Mouse (Mus musculus) midbrain, embryonic 11.5 days (tissue): ENCODE data around the gene Bco1. TPM values are rescaled to one million over a fixed set of nuclear protein-coding genes. Genes with fewer than 3 reads are reported as not detected.

ENCODE experiments used
- ATAC-seq: fragments of 200-750 bp; cut with Nextera tagmentation; 2 replicates; pipeline ENCODE4 v1.8.0; 2017; ENCODE audit warnings: moderate TSS enrichment, moderate library complexity; ENCODE audit not compliant: low FRiP score
- DNase-seq: peaks from one replicate; pipeline ENCODE4 v3.0.0; 2015; ENCODE audit warnings: low spot score; ENCODE audit errors: missing footprints
- H3K27ac ChIP-seq: fragments of 300-500 bp; sonication (generic); 2 replicates; pipeline ENCODE4 v1.5.1; 2014; ENCODE audit warnings: low read depth, low read length
- H3K27me3 ChIP-seq: fragments of 300-500 bp; sonication (generic); 2 replicates; pipeline ENCODE4 v1.6.1; 2014; ENCODE audit warnings: mild to moderate bottlenecking, low read length, moderate library complexity, mixed read lengths; ENCODE audit not compliant: control insufficient read depth, insufficient read depth
- H3K36me3 ChIP-seq: fragments of 300-500 bp; sonication (generic); 2 replicates; pipeline ENCODE4 v1.6.1; 2014; ENCODE audit warnings: mild to moderate bottlenecking, low read length, moderate library complexity, mixed read lengths; ENCODE audit not compliant: control insufficient read depth, insufficient read depth
- H3K4me1 ChIP-seq: fragments of 300-500 bp; sonication (generic); 2 replicates; pipeline ENCODE4 v1.6.1; 2014; ENCODE audit warnings: low read length; ENCODE audit not compliant: control insufficient read depth, insufficient read depth
- H3K4me2 ChIP-seq: fragments of 300-500 bp; sonication (generic); 2 replicates; pipeline ENCODE4 v1.6.1; 2014; ENCODE audit warnings: mild to moderate bottlenecking, moderate library complexity
- H3K4me3 ChIP-seq: fragments of 300-500 bp; sonication (generic); 2 replicates; pipeline ENCODE4 v1.5.1; 2014; ENCODE audit warnings: low read depth, low read length
- H3K9ac ChIP-seq: fragments of 300-500 bp; sonication (generic); 2 replicates; pipeline ENCODE4 v1.6.1; 2014; ENCODE audit warnings: low read length
- H3K9me3 ChIP-seq: fragments of 300-500 bp; sonication (generic); 2 replicates; pipeline ENCODE4 v1.6.1; 2016; ENCODE audit warnings: low read length; ENCODE audit not compliant: control insufficient read depth
- WGBS: fragments of 180-500 bp; shearing (Covaris S2); extraction: QIAGEN DNeasy Blood & Tissue Kit; methylation state at CpG from one replicate; pipeline ENCODE4 v1.1.7; 2014; 5-methylcytosine and 5-hydroxymethylcytosine counted together
- polyA plus RNA-seq: library from polyadenylated mRNA; unstranded; fragments of >200 nt; fragmentation: Nextera tagmentation; extraction: Ambion mirVana; gene quantifications from 2 replicates; pipeline ENCODE4 v1.2.1, GENCODE M21; 2014

Bco1 gene
- polyA plus RNA-seq, 1 experiment from 2014 or later, result 0.18 TPM

GRCm38 (mm10) chr8:117156866-117157768, 61.5 kb downstream of the Bco1 start:
- H3K27me3 ChIP-seq, result no peaks in the 10 kb centered on the region
- H3K9me3 ChIP-seq, result no peaks in the 10 kb centered on the region
- DNase-seq, result peak; percentile 88

GRCm38 (mm10) chr8:117157769-117158091, 62.1 kb downstream of the Bco1 start:
- peak overlapping the region; percentile 65; the same call in 1 of the 2 replicates for H3K27ac ChIP-seq
- peak overlapping the region; percentile 88 for H3K4me3 ChIP-seq
- H3K4me2 ChIP-seq, result peak overlapping the region; percentile 89
- peak; percentile 100 for DNase-seq
- ATAC-seq, result peak; percentile 95
- H3K27me3 ChIP-seq, result no peaks in the 10 kb centered on the region
- H3K4me1 ChIP-seq, result peaks cover 15% of the 10 kb centered on the region
- H3K36me3 ChIP-seq, result no peaks in the 10 kb centered on the region
- under 1% methylated on average over 44 of the region's 45 CpGs for WGBS
- no peaks in the 10 kb centered on the region for H3K9me3 ChIP-seq
- H3K9ac ChIP-seq, result peak overlapping the region; percentile 89

More at GRCm38 (mm10) chr8:117156866-117157768, 61.5 kb downstream of the Bco1 start:
- H3K4me2 ChIP-seq, result peak overlapping the region; percentile 89
- WGBS, result 12% methylated on average over 33 of the region's 33 CpGs
- H3K27ac ChIP-seq, result peak overlapping the region; percentile 48
- H3K4me3 ChIP-seq, result peak overlapping the region; percentile 88
- peak; percentile 8 for ATAC-seq
- no peaks in the 10 kb centered on the region for H3K36me3 ChIP-seq
- H3K4me1 ChIP-seq, result peaks cover 15% of the 10 kb centered on the region
- H3K9ac ChIP-seq, result peak overlapping the region; percentile 89

GRCm38 (mm10) chr8:117158135-117158761, 62.6 kb downstream of the Bco1 start, which contains the start of gene Gan:
Gene Gan (plus strand): TSS chr8:117158135.
- WGBS, result under 1% methylated on average over 61 of the region's 65 CpGs
- peak; percentile 92 for DNase-seq

GRCm38 (mm10) chr8:117159031-117159430, 63.4 kb downstream of the Bco1 start:
- Histone ChIP-seq H3K27me3 (no peaks in the 10 kb centered on the region), H3K36me3 (no peaks in the 10 kb centered on the region)

More at GRCm38 (mm10) chr8:117158135-117158761, 62.6 kb downstream of the Bco1 start, which contains the start of gene Gan:
- H3K36me3 ChIP-seq, result no peaks in the 10 kb centered on the region
- ATAC-seq, result peak; percentile 67; the same call in 1 of the 2 replicates
- no peaks in the 10 kb centered on the region for H3K9me3 ChIP-seq
- H3K4me1 ChIP-seq, result peaks cover 15% of the 10 kb centered on the region
- H3K9ac ChIP-seq, result peak within 1 kb of the TSS; percentile 89
- peak within 1 kb of the TSS; percentile 88 for H3K4me3 ChIP-seq
- peak within 1 kb of the TSS; percentile 89 for H3K4me2 ChIP-seq
- H3K27ac ChIP-seq, result peak within 1 kb of the TSS; percentile 65
- H3K27me3 ChIP-seq, result no peaks in the 10 kb centered on the region

GRCm38 (mm10) chr8:117164912-117165311, 69.3 kb downstream of the Bco1 start:
- H3K4me2 ChIP-seq, result no peak overlapping the region
- no peaks in the 10 kb centered on the region for H3K9me3 ChIP-seq
- no peaks in the 10 kb centered on the region for H3K36me3 ChIP-seq
- no peaks in the 10 kb centered on the region for H3K4me1 ChIP-seq
- no peak overlapping the region for H3K27ac ChIP-seq
- DNase-seq, result no peak
- 85% methylated on average over 4 of the region's 4 CpGs for WGBS
- no peak overlapping the region for H3K4me3 ChIP-seq
- ATAC-seq, result no peak
- H3K9ac ChIP-seq, result no peak overlapping the region
- H3K27me3 ChIP-seq, result no peaks in the 10 kb centered on the region

More at GRCm38 (mm10) chr8:117159031-117159430, 63.4 kb downstream of the Bco1 start:
- H3K9ac ChIP-seq, result peak overlapping the region; percentile 1; the same call in 1 of the 2 replicates
- H3K4me1 ChIP-seq, result peaks cover 15% of the 10 kb centered on the region
- 70% methylated on average over 5 of the region's 5 CpGs for WGBS
- peak; percentile 84 for DNase-seq
- no peak overlapping the region for H3K27ac ChIP-seq
- peak overlapping the region; percentile 89 for H3K4me2 ChIP-seq
- peak overlapping the region; percentile 88 for H3K4me3 ChIP-seq
- no peak for ATAC-seq
- no peaks in the 10 kb centered on the region for H3K9me3 ChIP-seq

GRCm38 (mm10) chr8:117165542-117165941, 69.9 kb downstream of the Bco1 start:
- H3K4me1 ChIP-seq, result no peaks in the 10 kb centered on the region
- WGBS, result 94% methylated on average over 4 of the region's 4 CpGs

GRCm38 (mm10) chr8:117166515-117166914, 70.9 kb downstream of the Bco1 start:
- DNase-seq, result no peak
- no peaks in the 10 kb centered on the region for H3K4me1 ChIP-seq
- no peak overlapping the region for H3K9ac ChIP-seq
- no peaks in the 10 kb centered on the region for H3K36me3 ChIP-seq
- ATAC-seq, result no peak
- 81% methylated on average over 2 of the region's 2 CpGs for WGBS
- H3K27me3 ChIP-seq, result no peaks in the 10 kb centered on the region
- no peaks in the 10 kb centered on the region for H3K9me3 ChIP-seq
- H3K27ac ChIP-seq, result no peak overlapping the region
- no peak overlapping the region for H3K4me3 ChIP-seq
- no peak overlapping the region for H3K4me2 ChIP-seq

More at GRCm38 (mm10) chr8:117165542-117165941, 69.9 kb downstream of the Bco1 start:
- DNase-seq (no peak), ATAC-seq (no peak)
- H3K4me2 ChIP-seq, result no peak overlapping the region
- no peak overlapping the region for H3K9ac ChIP-seq
- no peaks in the 10 kb centered on the region for H3K36me3 ChIP-seq
- H3K27ac ChIP-seq, result no peak overlapping the region
- H3K4me3 ChIP-seq, result no peak overlapping the region
- H3K27me3 ChIP-seq, result no peaks in the 10 kb centered on the region
- no peaks in the 10 kb centered on the region for H3K9me3 ChIP-seq

GRCm38 (mm10) chr8:117167243-117167883, 71.7 kb downstream of the Bco1 start:
- Histone ChIP-seq H3K36me3 (no peaks in the 10 kb centered on the region), H3K27me3 (no peaks in the 10 kb centered on the region), H3K27ac (no peak overlapping the region), H3K4me2 (no peak overlapping the region), H3K9ac (no peak overlapping the region), H3K9me3 (no peaks in the 10 kb centered on the region), H3K4me1 (no peaks in the 10 kb centered on the region), H3K4me3 (no peak overlapping the region)
- DNase-seq (no peak), ATAC-seq (no peak)
- WGBS, result 77% methylated on average over 8 of the region's 8 CpGs
